In the genomic region with DNA sequence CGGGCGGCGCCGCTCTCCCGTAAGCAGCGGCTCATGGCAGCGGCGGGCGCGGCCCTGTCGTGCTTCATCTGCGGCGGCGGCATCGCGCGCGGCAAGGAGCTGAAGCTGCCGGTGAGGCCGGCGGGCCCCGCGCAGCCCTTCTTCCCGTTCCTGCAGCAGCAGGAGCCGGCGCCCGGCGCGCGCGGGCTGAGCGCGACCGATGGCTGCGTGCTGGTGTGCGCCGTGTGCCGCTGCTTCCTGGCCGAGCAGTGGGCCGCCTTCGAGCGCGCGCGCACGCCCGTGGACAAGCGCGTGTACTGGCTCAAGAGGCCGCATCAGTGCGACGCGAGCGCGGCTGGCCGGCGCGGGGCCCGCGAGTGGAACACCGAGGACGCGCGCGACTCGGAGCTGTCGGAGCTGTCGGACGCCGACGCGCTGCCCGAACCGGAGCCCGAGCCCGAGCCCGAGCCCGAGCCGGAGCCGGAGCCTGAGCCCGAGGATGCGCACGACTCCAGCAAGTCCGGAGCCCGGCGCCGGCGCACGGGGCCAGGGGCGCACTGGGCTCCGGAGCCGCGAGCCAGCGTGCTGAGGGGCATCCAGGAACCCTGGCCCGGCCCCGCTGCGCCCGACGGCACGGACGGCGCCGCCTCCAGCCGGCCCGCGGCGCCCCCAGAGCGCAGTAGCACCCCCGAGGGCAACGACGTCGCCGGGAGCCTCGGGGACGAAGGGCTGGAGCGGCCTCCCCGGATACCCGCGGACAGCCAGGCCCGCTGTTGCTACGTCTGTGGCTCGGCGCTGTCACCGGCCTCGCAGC, we compare ENCODE assay signal across 8 mouse cellular contexts. TPM values are rescaled to one million over a fixed set of nuclear protein-coding genes. Genes with fewer than 3 reads are reported as not detected.
DNase-seq lines count a peak whose midpoint lies in the region; ATAC-seq and TF ChIP-seq lines count a peak whose summit lies in the region.

No protein-coding gene starts in this region.

- H3K4me2 ChIP-seq in embryonic facial prominence, embryonic 14.5 days (ENCODE audit: low read depth, low read length), result peak overlapping the region; percentile 98
- peak overlapping the region; percentile 80 for H3K4me2 ChIP-seq in hindbrain, postnatal 0 days (ENCODE audit: low read depth, low read length)
- H3K4me2 ChIP-seq in liver, embryonic 16.5 days (ENCODE audit: low read depth, low read length), result peak overlapping the region; percentile 73

- TF ChIP-seq EP300 in heart, adult 2 months (IDR thresholded peaks at IDR 0.05; ENCODE audit: insufficient read depth, low read depth, low read length), result no peak

- no peak for TF ChIP-seq CTCF in heart, adult 2 months (IDR thresholded peaks at IDR 0.05)
- no peak for TF ChIP-seq CTCF in hindbrain, postnatal 0 days (IDR thresholded peaks at IDR 0.05; ENCODE audit: low read depth)
- TF ChIP-seq CTCF in small intestine, adult 2 months (IDR thresholded peaks at IDR 0.05; ENCODE audit: extremely low read depth, insufficient read length, insufficient replicate concordance, low read depth, low read length), result no peak

- H3K27me3 ChIP-seq in heart, adult 2 months (ENCODE audit: control insufficient read depth, insufficient read depth, low read length), result no peaks in the 10 kb centered on the region
- no peaks in the 10 kb centered on the region; the same call in 1 of the 2 replicates for H3K27me3 ChIP-seq in embryonic facial prominence, embryonic 14.5 days (replicated peaks; ENCODE audit: control insufficient read depth, insufficient read depth, low read length)
- H3K27me3 ChIP-seq in hindbrain, postnatal 0 days (ENCODE audit: insufficient read depth, low read length), result no peaks in the 10 kb centered on the region
- H3K27me3 ChIP-seq in liver, embryonic 16.5 days (ENCODE audit: control insufficient read depth, insufficient read depth, low read depth, low read length), result peaks cover 54% of the 10 kb centered on the region
- peaks cover 22% of the 10 kb centered on the region for H3K27me3 ChIP-seq in small intestine, adult 2 months (ENCODE audit: control insufficient read depth, insufficient read depth, low read length)

- no peaks in the 10 kb centered on the region for H3K36me3 ChIP-seq in heart, adult 2 months (ENCODE audit: control insufficient read depth, insufficient read depth, low read length)
- H3K36me3 ChIP-seq in embryonic facial prominence, embryonic 14.5 days (ENCODE audit: control insufficient read depth, insufficient read depth, low read length), result no peaks in the 10 kb centered on the region
- H3K36me3 ChIP-seq in hindbrain, postnatal 0 days (ENCODE audit: insufficient read depth, low read length), result no peaks in the 10 kb centered on the region
- no peaks in the 10 kb centered on the region for H3K36me3 ChIP-seq in liver, embryonic 16.5 days (ENCODE audit: control insufficient read depth, insufficient read depth)
- H3K36me3 ChIP-seq in small intestine, adult 2 months (ENCODE audit: control insufficient read depth, insufficient read depth, low read length), result no peaks in the 10 kb centered on the region

- peak; percentile 58 to 66 for DNase-seq in heart, adult 2 months
- no peak for DNase-seq in heart, adult 9 months (ENCODE audit: low spot score in 2 of 2)
- DNase-seq in NIH3T3 (ENCODE audit: low read depth), result peak; percentile 61
- DNase-seq in embryonic facial prominence, embryonic 14.5 days (ENCODE audit: low spot score), result peak; percentile 31
- peak; percentile 76 for DNase-seq in hindbrain, postnatal 0 days (ENCODE audit: low spot score)
- DNase-seq in ovary, postnatal 14 days (ENCODE audit: low spot score), result no peak

- peak overlapping the region; percentile 64 for H3K4me3 ChIP-seq in heart, adult 2 months
- H3K4me3 ChIP-seq in embryonic facial prominence, embryonic 14.5 days (ENCODE audit: low read depth, low read length), result peak overlapping the region; percentile 68
- H3K4me3 ChIP-seq in hindbrain, postnatal 0 days (ENCODE audit: low read length), result peak overlapping the region; percentile 54
- peak overlapping the region; percentile 55 for H3K4me3 ChIP-seq in liver, embryonic 16.5 days (ENCODE audit: low read depth, low read length)
- peak overlapping the region; percentile 67 for H3K4me3 ChIP-seq in small intestine, adult 2 months (ENCODE audit: low read depth, low read length)

- 1% methylated on average over 106 of the region's 125 CpGs for WGBS in heart, adult 2 months
- 0% methylated on average over 3 of the region's 125 CpGs for WGBS in embryonic facial prominence, embryonic 14.5 days
- WGBS in hindbrain, postnatal 0 days, result under 1% methylated on average over 113 of the region's 125 CpGs
- WGBS in liver, embryonic 16.5 days (ENCODE audit: insufficient replicate concordance), result 1% methylated on average over 107 of the region's 125 CpGs
- 1% methylated on average over 125 of the region's 125 CpGs for WGBS in small intestine, adult 2 months

- peak overlapping the region; percentile 86 for H3K9ac ChIP-seq in heart, adult 2 months (ENCODE audit: low read depth, low read length)
- H3K9ac ChIP-seq in embryonic facial prominence, embryonic 14.5 days (ENCODE audit: low read depth, low read length), result peak overlapping the region; percentile 75
- H3K9ac ChIP-seq in hindbrain, postnatal 0 days (replicated peaks; ENCODE audit: low read length), result peak overlapping the region; percentile 70
- H3K9ac ChIP-seq in liver, embryonic 16.5 days (ENCODE audit: low read depth, low read length), result peak overlapping the region; percentile 20; the same call in 1 of the 2 replicates

- peaks cover 35% of the 10 kb centered on the region for H3K4me1 ChIP-seq in heart, adult 2 months (ENCODE audit: control insufficient read depth, insufficient read depth, low read length)
- H3K4me1 ChIP-seq in embryonic facial prominence, embryonic 14.5 days (ENCODE audit: control insufficient read depth, insufficient read depth, low read length), result peaks cover 73% of the 10 kb centered on the region
- peaks cover 41% of the 10 kb centered on the region; the same call in 1 of the 2 replicates for H3K4me1 ChIP-seq in hindbrain, postnatal 0 days (ENCODE audit: insufficient read depth, low read length)
- H3K4me1 ChIP-seq in liver, embryonic 16.5 days (ENCODE audit: control insufficient read depth, low read depth, low read length), result peaks cover 3% of the 10 kb centered on the region
- H3K4me1 ChIP-seq in small intestine, adult 2 months (ENCODE audit: control insufficient read depth, insufficient read depth, insufficient read length, low read length), result peaks cover 6% of the 10 kb centered on the region

- TF ChIP-seq POLR2A in heart, adult 2 months (IDR thresholded peaks at IDR 0.05; ENCODE audit: insufficient read depth, low read depth, low read length), result no peak
- no peak for TF ChIP-seq POLR2A in small intestine, adult 2 months (IDR thresholded peaks at IDR 0.05; ENCODE audit: low read depth, low read length)

- peak overlapping the region; percentile 6; the same call in 1 of the 2 replicates for H3K27ac ChIP-seq in heart, adult 2 months
- H3K27ac ChIP-seq in embryonic facial prominence, embryonic 14.5 days (replicated peaks; ENCODE audit: low read depth, low read length), result peak overlapping the region; percentile 63
- peak overlapping the region; percentile 70; the same call in 1 of the 2 replicates for H3K27ac ChIP-seq in hindbrain, postnatal 0 days
- H3K27ac ChIP-seq in liver, embryonic 16.5 days (ENCODE audit: low read length), result no peak overlapping the region
- no peak overlapping the region for H3K27ac ChIP-seq in small intestine, adult 2 months (ENCODE audit: insufficient read depth, low read depth, low read length)

- ATAC-seq in embryonic facial prominence, embryonic 14.5 days (ENCODE audit: low read depth), result no peak
- peak; percentile 51 for ATAC-seq in hindbrain, postnatal 0 days
- ATAC-seq in liver, embryonic 16.5 days (ENCODE audit: low read depth), result no peak

- H3K9me3 ChIP-seq in embryonic facial prominence, embryonic 14.5 days (ENCODE audit: control insufficient read depth, low read length), result no peaks in the 10 kb centered on the region
- H3K9me3 ChIP-seq in hindbrain, postnatal 0 days (ENCODE audit: low read length), result no peaks in the 10 kb centered on the region
- no peaks in the 10 kb centered on the region for H3K9me3 ChIP-seq in liver, embryonic 16.5 days (replicated peaks; ENCODE audit: control insufficient read depth, low read length)

- H3K79me2 ChIP-seq in heart, adult 2 months (replicated peaks; ENCODE audit: control insufficient read depth, insufficient read depth, low read length), result peaks cover 1% of the 10 kb centered on the region; the same call in 1 of the 2 replicates

- intact Hi-C loops in heart, adult 2 months (cut with DNase I), result loop anchor here (5.0 kb wide), 1 partner anchor 308 kb away; no protein-coding TSS in a partner anchor

RNA-seq across cellular contexts. Expression of a gene that starts 0.7 kb away (rescaled TPM):
- total RNA-seq in heart, adult 2 months (2021), result 10 to 100 TPM; 21.0 to 24.3 TPM
- 12.1 and 12.8 TPM in 2 replicates for polyA plus RNA-seq in heart, adult 2 months (2012; rRNA removed)
- polyA plus RNA-seq in embryonic facial prominence, embryonic 14.5 days (2014; fragmentation: Nextera tagmentation; extraction: Ambion mirVana), result 8.7 and 11.3 TPM in 2 replicates
- 37.5 and 48.3 TPM in 2 replicates for total RNA-seq in hindbrain, postnatal 0 days (2014; rRNA removed)
- polyA plus RNA-seq in hindbrain, postnatal 0 days (2015; fragmentation: Nextera tagmentation; extraction: Ambion mirVana), result 12.3 and 13.4 TPM in 2 replicates
- 7.6 and 9.5 TPM in 2 replicates for polyA plus RNA-seq in liver, embryonic 16.5 days (2015; fragmentation: Nextera tagmentation; extraction: Ambion mirVana)
- 29.6 and 55.9 TPM in 2 replicates for polyA plus RNA-seq in small intestine, adult 2 months (2012; rRNA removed)

RNA-seq across cellular contexts. Expression of a gene that starts 51.7 kb away (rescaled TPM):
- total RNA-seq in heart, adult 2 months (2021), result not detected
- polyA plus RNA-seq in heart, adult 2 months (2012; rRNA removed), result 1.0 TPM in 1 of 2 replicates, not detected in the other
- 2.4 and 3.5 TPM in 2 replicates for polyA plus RNA-seq in embryonic facial prominence, embryonic 14.5 days (2014; fragmentation: Nextera tagmentation; extraction: Ambion mirVana)
- 1.2 and 3.3 TPM in 2 replicates for total RNA-seq in hindbrain, postnatal 0 days (2014; rRNA removed)
- polyA plus RNA-seq in hindbrain, postnatal 0 days (2015; fragmentation: Nextera tagmentation; extraction: Ambion mirVana), result 1.6 and 2.0 TPM in 2 replicates
- not detected in 2 replicates for polyA plus RNA-seq in liver, embryonic 16.5 days (2015; fragmentation: Nextera tagmentation; extraction: Ambion mirVana)
- not detected in 2 replicates for polyA plus RNA-seq in small intestine, adult 2 months (2012; rRNA removed)

Comparison
In these comparisons a context has a peak if more than half of its experiments do, and no peak if none do; other contexts are left out.
1. DNase-seq: peak in heart, adult 2 months (2 of 2), NIH3T3 (single experiment), embryonic facial prominence, embryonic 14.5 days (single experiment) and hindbrain, postnatal 0 days (single experiment); none in heart, adult 9 months (0 of 2) and ovary, postnatal 14 days (single experiment).
2. H3K27ac ChIP-seq: peak in heart, adult 2 months (single experiment), embryonic facial prominence, embryonic 14.5 days (single experiment) and hindbrain, postnatal 0 days (single experiment); none in liver, embryonic 16.5 days (single experiment) and small intestine, adult 2 months (single experiment).
3. H3K9ac ChIP-seq: peak in every context shown above with its lines; median percentile 86 in heart, adult 2 months; 75 in embryonic facial prominence, embryonic 14.5 days; 70 in hindbrain, postnatal 0 days; 20 in liver, embryonic 16.5 days.
4. Peak in every context shown above with its lines, with median percentiles within 50 percentile points of each other: H3K4me3 ChIP-seq and H3K4me2 ChIP-seq.